Mouse (Mus musculus) heart, adult 2 months (tissue): ENCODE data around the gene Pi4kb. TPM values are rescaled to one million over a fixed set of nuclear protein-coding genes. Genes with fewer than 3 reads are reported as not detected.

Source experiments
- DNase-seq, 2 experiments: peaks; one replicate each; pipeline ENCODE4 v3.0.0; 2021
- H3K27ac ChIP-seq: fragments of 200-600 bp; 2 replicates; pipeline ENCODE4 v1.8.1; 2022
- H3K27me3 ChIP-seq: fragments of 200-500 bp; 2 replicates; pipeline ENCODE4 v1.6.1; 2012; ENCODE audit warnings: mild to moderate bottlenecking, low read length, inconsistent platforms, mixed read lengths; ENCODE audit not compliant: control insufficient read depth, insufficient read depth
- H3K36me3 ChIP-seq: fragments of 200-500 bp; 2 replicates; pipeline ENCODE4 v1.6.1; 2012; ENCODE audit warnings: low read length, inconsistent platforms; ENCODE audit not compliant: control insufficient read depth, insufficient read depth
- H3K4me1 ChIP-seq: fragments of 200-500 bp; 2 replicates; pipeline ENCODE4 v1.6.1; 2011; ENCODE audit warnings: low read length; ENCODE audit not compliant: control insufficient read depth, insufficient read depth
- H3K4me3 ChIP-seq: fragments of 200-600 bp; 2 replicates; pipeline ENCODE4 v1.8.1; 2022
- H3K79me2 ChIP-seq: fragments of 200-500 bp; replicated peaks from 2 replicates; pipeline ENCODE4 v1.6.1; 2012; ENCODE audit warnings: mild to moderate bottlenecking, inconsistent platforms, low read length, moderate library complexity, mixed read lengths; ENCODE audit not compliant: control insufficient read depth, insufficient read depth
- H3K9ac ChIP-seq: fragments of 200-500 bp; 2 replicates; pipeline ENCODE4 v1.6.1; 2012; ENCODE audit warnings: low read depth, mild to moderate bottlenecking, control low read depth, inconsistent platforms, low read length, mixed read lengths
- CTCF ChIP-seq: fragments of 200-600 bp; IDR thresholded peaks from 2 replicates; pipeline ENCODE4 v1.8.1; 2022; ENCODE audit warnings: antibody characterized with exemption, mild to moderate bottlenecking, moderate library complexity
- EP300 ChIP-seq: fragments of 200-500 bp; IDR thresholded peaks from 2 replicates; pipeline ENCODE4 v1.6.1; 2011; ENCODE audit warnings: low read depth, low read length, control low read depth; ENCODE audit not compliant: insufficient read depth
- POLR2A ChIP-seq: fragments of 200-500 bp; IDR thresholded peaks from 2 replicates; pipeline ENCODE4 v1.6.1; 2011; ENCODE audit warnings: mild to moderate bottlenecking, low read depth, low read length, control low read depth; ENCODE audit not compliant: insufficient read depth
- WGBS: fragments of 180-500 bp; shearing (Covaris S2); methylation state at CpG from one replicate; pipeline ENCODE4 v1.1.7; 2018; 5-methylcytosine and 5-hydroxymethylcytosine counted together
- intact Hi-C: fragments of 180-260 bp; cut with DNase I; formaldehyde crosslinking; loops from one replicate; pipeline ENCODE4 v1.15.1; 2025
- microRNA-seq, 2 experiments: library from miRNA; unstranded; fragments of <30 nt; microRNA quantifications; one replicate each; pipeline ENCODE4 v1.2.0; 2021
- polyA plus RNA-seq: library from polyadenylated mRNA; depleted of rRNA; stranded (reverse); fragments of >200 nt; gene quantifications from 2 replicates; pipeline ENCODE4 v1.2.3, GENCODE M21; 2012; rRNA removed
- total RNA-seq, 2 experiments: library from RNA; stranded (reverse); gene quantifications; 2 replicates each; pipeline ENCODE4 v1.2.3; 2021

Pi4kb gene
- total and polyA plus RNA-seq, 3 experiments, result 18.7 to 29.5 (median 25.8) TPM

DNA sequence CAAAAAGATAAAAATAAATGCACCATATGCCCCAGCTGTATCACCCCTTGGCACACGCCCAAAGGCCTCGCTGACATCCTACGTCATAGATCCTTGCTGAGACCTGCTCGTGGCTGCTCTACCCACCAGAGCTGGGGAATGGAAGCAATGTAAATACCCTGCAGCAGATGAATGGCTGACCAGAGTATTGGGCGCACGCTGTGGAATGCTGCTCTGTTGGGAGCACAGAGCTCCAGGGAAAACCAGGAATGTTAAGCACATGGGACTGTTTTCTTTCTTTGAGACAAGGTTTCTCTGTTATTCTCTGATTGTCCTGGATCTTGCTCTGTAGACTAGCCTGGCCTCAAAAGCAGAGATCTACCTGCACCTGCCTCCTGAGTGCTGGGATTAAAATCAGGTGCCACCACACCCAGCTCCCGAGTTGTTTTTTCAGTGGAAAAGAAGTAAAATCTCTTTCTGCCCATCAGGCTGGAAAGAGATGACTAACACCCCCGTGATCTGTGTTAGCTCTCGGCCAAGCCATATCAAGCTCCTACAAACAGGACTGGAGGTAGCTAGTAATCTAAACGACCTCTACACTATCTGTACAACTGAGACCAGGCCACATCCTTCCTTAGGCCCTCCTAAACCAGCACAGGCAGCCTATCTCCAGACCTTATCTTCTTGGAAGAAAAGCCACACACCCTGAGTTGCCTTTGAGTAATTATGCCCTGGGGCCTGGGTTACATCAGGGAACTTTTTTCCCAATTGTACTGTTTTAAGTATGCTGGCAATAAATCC is 80.1 kb downstream of the Pi4kb start:
- no peaks in the 10 kb centered on the region for H3K79me2 ChIP-seq
- no peaks in the 10 kb centered on the region for H3K27me3 ChIP-seq
- DNase-seq, result no peak
- no peak overlapping the region for H3K27ac ChIP-seq
- no peaks in the 10 kb centered on the region for H3K4me1 ChIP-seq
- no peak overlapping the region for H3K9ac ChIP-seq
- intact Hi-C loops, result no loop called here
- H3K4me3 ChIP-seq, result no peak overlapping the region
- TF ChIP-seq POLR2A (no peak), EP300 (no peak), CTCF (no peak)
- WGBS, result 22% methylated on average over 10 of the region's 10 CpGs
- no peaks in the 10 kb centered on the region for H3K36me3 ChIP-seq

DNA sequence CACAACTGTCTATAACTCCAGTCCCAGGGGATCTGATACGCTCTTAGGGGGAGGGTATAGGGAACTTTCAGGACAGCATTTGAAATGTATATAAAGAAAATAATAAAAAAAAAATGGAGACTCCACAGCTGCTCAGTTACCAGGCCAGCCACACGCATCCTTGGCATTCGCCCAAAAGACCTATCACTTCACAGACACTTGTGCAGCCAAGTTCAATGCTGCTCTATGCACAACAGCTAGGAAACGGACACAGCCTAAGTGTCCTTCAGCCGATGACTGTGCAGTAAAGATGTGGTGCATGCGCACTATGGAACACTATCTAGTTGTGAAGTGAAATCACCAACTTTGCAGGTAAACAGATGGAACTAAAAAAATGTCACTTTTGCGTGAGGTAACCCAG is 81.7 kb downstream of the Pi4kb start:
- no peak overlapping the region for H3K4me3 ChIP-seq
- DNase-seq, result no peak
- no peaks in the 10 kb centered on the region for H3K36me3 ChIP-seq
- intact Hi-C loops, result no loop called here
- TF ChIP-seq CTCF (no peak), EP300 (no peak), POLR2A (no peak)
- no peak overlapping the region for H3K9ac ChIP-seq
- H3K27me3 ChIP-seq, result no peaks in the 10 kb centered on the region
- no peak overlapping the region for H3K27ac ChIP-seq
- no peaks in the 10 kb centered on the region for H3K4me1 ChIP-seq
- H3K79me2 ChIP-seq, result no peaks in the 10 kb centered on the region
- 67% methylated on average over 7 of the region's 7 CpGs for WGBS

Small RNAs within 50 kb of the gene (microRNA-seq; reads per million reads assigned to microRNA genes)
- 2.2 to 3.5 reads per million in 2 experiments for gene Mir7013

Other genes with a start within 250 kb of the Pi4kb start
- under 1 TPM; 0.25 to 0.50 TPM for gene Cgn, start 188.2 kb upstream of the Pi4kb start, total RNA-seq
- 0.26 and 0.43 TPM in 2 replicates for gene Cgn, start 188.2 kb upstream of the Pi4kb start, polyA plus RNA-seq
- gene Pogz, start 137.2 kb upstream of the Pi4kb start, total RNA-seq, result 10 to 100 TPM; 17.3 TPM
- 13.7 and 16.4 TPM in 2 replicates for gene Pogz, start 137.2 kb upstream of the Pi4kb start, polyA plus RNA-seq
- gene Psmb4, start 87.8 kb upstream of the Pi4kb start, total RNA-seq, result 100 to 1,000 TPM; 212 to 223 TPM
- 232 and 374 TPM in 2 replicates for gene Psmb4, start 87.8 kb upstream of the Pi4kb start, polyA plus RNA-seq
- 100 to 1,000 TPM; 100 to 122 TPM for gene Selenbp1, start 41.7 kb upstream of the Pi4kb start, total RNA-seq
- 190 and 223 TPM in 2 replicates for gene Selenbp1, start 41.7 kb upstream of the Pi4kb start, polyA plus RNA-seq
- 1 to 10 TPM; 6.6 to 8.0 TPM for gene Rfx5, start 20.7 kb upstream of the Pi4kb start, total RNA-seq
- 5.6 and 7.1 TPM in 2 replicates for gene Rfx5, start 20.7 kb upstream of the Pi4kb start, polyA plus RNA-seq
- 10 to 100 TPM; 11.0 to 13.5 TPM for gene Zfp687, start 40.7 kb downstream of the Pi4kb start, total RNA-seq
- 10.6 and 10.9 TPM in 2 replicates for gene Zfp687, start 40.7 kb downstream of the Pi4kb start, polyA plus RNA-seq
- 100 to 1,000 TPM; 121 to 140 TPM for gene Psmd4, start 67.9 kb downstream of the Pi4kb start, total RNA-seq
- 119 and 144 TPM in 2 replicates for gene Psmd4, start 67.9 kb downstream of the Pi4kb start, polyA plus RNA-seq
- gene Pip5k1a, start 132.2 kb downstream of the Pi4kb start, total RNA-seq, result 10 to 100 TPM; 15.8 to 16.8 TPM
- gene Pip5k1a, start 132.2 kb downstream of the Pi4kb start, polyA plus RNA-seq, result 11.8 and 17.9 TPM in 2 replicates
- 10 to 100 TPM; 31.8 to 36.5 TPM for gene Vps72, start 136.3 kb downstream of the Pi4kb start, total RNA-seq
- gene Vps72, start 136.3 kb downstream of the Pi4kb start, polyA plus RNA-seq, result 34.5 and 39.2 TPM in 2 replicates
- gene Tmod4, start 149.7 kb downstream of the Pi4kb start, total RNA-seq, result 10 to 100 TPM; 22.6 to 30.9 TPM
- 23.3 and 25.6 TPM in 2 replicates for gene Tmod4, start 149.7 kb downstream of the Pi4kb start, polyA plus RNA-seq
- 10 to 100 TPM; 28.3 to 32.1 TPM for gene Scnm1, start 159.3 kb downstream of the Pi4kb start, total RNA-seq
- 46.8 and 67.9 TPM in 2 replicates for gene Scnm1, start 159.3 kb downstream of the Pi4kb start, polyA plus RNA-seq
- gene Lysmd1, start 159.4 kb downstream of the Pi4kb start, total RNA-seq, result 1 to 10 TPM; 4.5 to 6.3 TPM
- 5.8 and 7.8 TPM in 2 replicates for gene Lysmd1, start 159.4 kb downstream of the Pi4kb start, polyA plus RNA-seq
- gene Tnfaip8l2, start 167.6 kb downstream of the Pi4kb start, total RNA-seq, result 1 to 10 TPM; 1.5 to 2.1 TPM
- 3.3 and 4.9 TPM in 2 replicates for gene Tnfaip8l2, start 167.6 kb downstream of the Pi4kb start, polyA plus RNA-seq
- 1 to 10 TPM; 3.8 to 3.9 TPM for gene Sema6c, start 185.7 kb downstream of the Pi4kb start, total RNA-seq
- gene Sema6c, start 185.7 kb downstream of the Pi4kb start, polyA plus RNA-seq, result 16.9 and 21.1 TPM in 2 replicates
- 10 to 100 TPM; 13.5 to 14.1 TPM for gene Gabpb2, start 243.2 kb downstream of the Pi4kb start, total RNA-seq
- gene Gabpb2, start 243.2 kb downstream of the Pi4kb start, polyA plus RNA-seq, result 8.6 and 15.8 TPM in 2 replicates